Mouse (Mus musculus): ENCODE results near the gene Wif1. TPM values are rescaled to one million over a fixed set of nuclear protein-coding genes. Genes with fewer than 3 reads are reported as not detected.

The Wif1 gene
- polyA plus RNA-seq, 1 experiment from 2014 or later = 4.1 TPM

DNA sequence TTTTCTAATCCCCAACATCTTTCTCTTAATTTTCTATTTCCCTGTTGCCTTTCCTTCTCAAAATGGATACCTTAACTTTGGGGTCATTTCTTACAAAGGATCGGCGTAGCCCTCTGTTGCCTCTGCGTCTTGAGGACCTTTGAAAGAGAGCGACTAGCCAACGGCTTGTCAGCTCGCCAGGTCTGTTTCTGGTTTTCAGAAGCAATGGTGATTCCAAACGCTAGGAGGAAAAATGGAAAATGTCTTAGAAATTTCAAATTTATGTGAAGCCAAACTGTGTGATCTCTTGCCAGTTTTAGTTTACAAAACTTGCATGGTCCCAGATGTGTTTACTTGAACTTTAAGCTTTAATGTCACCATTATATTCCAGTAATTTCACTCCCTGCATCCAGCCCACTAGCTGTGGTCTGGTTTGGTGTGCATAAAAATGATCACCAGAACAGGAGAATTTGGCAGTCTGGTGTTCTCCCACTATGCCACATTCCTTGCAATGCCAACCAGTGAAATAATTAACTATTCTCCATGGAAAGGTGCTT lies 33.7 kb downstream of the Wif1 start:
- Histone ChIP-seq H3K9ac (replicated peaks) (no peak overlapping the region), H3K27ac (ENCODE audit: low read depth) (no peak overlapping the region), H3K27me3 (ENCODE audit: insufficient read depth, low read length) (no peaks in the 10 kb centered on the region), H3K4me1 (ENCODE audit: insufficient read depth) (no peaks in the 10 kb centered on the region), H3K4me2 (ENCODE audit: low read depth, low read length) (no peak overlapping the region), H3K9me3 (ENCODE audit: low read length) (no peaks in the 10 kb centered on the region), H3K4me3 (ENCODE audit: low read depth, low read length) (no peak overlapping the region), H3K36me3 (replicated peaks; ENCODE audit: insufficient read depth, low read length) (no peaks in the 10 kb centered on the region)
- no peak for TF ChIP-seq EP300 (IDR thresholded peaks at IDR 0.05; ENCODE audit: low read depth)
- no peak for TF ChIP-seq CTCF (IDR thresholded peaks at IDR 0.05; ENCODE audit: low read depth)
- ATAC-seq (no peak), DNase-seq (no peak)
- 82% methylated on average over 7 of the region's 7 CpGs for WGBS (ENCODE audit: insufficient replicate concordance)

DNA sequence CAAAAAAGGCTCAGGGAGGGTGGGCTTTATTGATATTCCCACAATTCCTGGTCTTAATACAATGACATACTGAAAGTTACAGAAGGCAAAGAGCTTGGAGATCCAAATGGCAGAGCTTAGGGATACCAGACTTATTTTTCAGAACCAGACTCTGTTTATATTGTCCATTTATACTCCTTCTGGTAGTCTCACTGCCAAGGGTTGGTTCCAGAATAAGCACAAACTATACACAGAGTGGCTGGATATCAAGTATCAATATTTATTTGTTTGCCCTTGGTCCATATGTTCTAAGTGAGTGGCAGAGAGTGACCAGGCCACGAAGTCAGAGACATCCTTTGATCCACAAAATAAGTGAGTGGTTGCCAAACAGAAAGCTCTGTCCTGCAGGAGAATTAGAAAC lies 34.2 kb downstream of the Wif1 start:
- Histone ChIP-seq H3K4me3 (ENCODE audit: low read depth, low read length) (no peak overlapping the region), H3K27ac (ENCODE audit: low read depth) (no peak overlapping the region), H3K4me2 (ENCODE audit: low read depth, low read length) (no peak overlapping the region), H3K9ac (replicated peaks) (no peak overlapping the region), H3K27me3 (ENCODE audit: insufficient read depth, low read length) (no peaks in the 10 kb centered on the region), H3K36me3 (replicated peaks; ENCODE audit: insufficient read depth, low read length) (no peaks in the 10 kb centered on the region), H3K4me1 (ENCODE audit: insufficient read depth) (no peaks in the 10 kb centered on the region), H3K9me3 (ENCODE audit: low read length) (no peaks in the 10 kb centered on the region)
- WGBS (ENCODE audit: insufficient replicate concordance) = 46% methylated on average over 1 of the region's 1 CpGs
- TF ChIP-seq EP300 (IDR thresholded peaks at IDR 0.05; ENCODE audit: low read depth) (no peak), CTCF (IDR thresholded peaks at IDR 0.05; ENCODE audit: low read depth) (no peak)
- DNase-seq (no peak), ATAC-seq (no peak)

- 60% methylated on average over 7 of the region's 7 CpGs for WGBS (ENCODE audit: insufficient replicate concordance)
Observed at GRCm38 (mm10) chr10:121070742-121071141, 37.0 kb downstream of the Wif1 start.

GRCm38 (mm10) chr10:121080500-121080899 lies 46.7 kb downstream of the Wif1 start:
- ATAC-seq (no peak), DNase-seq (no peak)
- no peaks in the 10 kb centered on the region for H3K36me3 ChIP-seq (replicated peaks; ENCODE audit: insufficient read depth, low read length)
- no peak overlapping the region for H3K27ac ChIP-seq (ENCODE audit: low read depth)
- H3K4me3 ChIP-seq (ENCODE audit: low read depth, low read length) = no peak overlapping the region
- no peaks in the 10 kb centered on the region for H3K27me3 ChIP-seq (ENCODE audit: insufficient read depth, low read length)
- 0 out of 2 replicates have a peak, but pooled peaks cover 3% of the 10 kb centered on the region for H3K9me3 ChIP-seq (ENCODE audit: low read length)
- WGBS (ENCODE audit: insufficient replicate concordance) = 76% methylated on average over 9 of the region's 9 CpGs
- no peaks in the 10 kb centered on the region for H3K4me1 ChIP-seq (ENCODE audit: insufficient read depth)
- no peak overlapping the region for H3K4me2 ChIP-seq (ENCODE audit: low read depth, low read length)
- no peak overlapping the region for H3K9ac ChIP-seq (replicated peaks)
- TF ChIP-seq EP300 (IDR thresholded peaks at IDR 0.05; ENCODE audit: low read depth) = no peak
- TF ChIP-seq CTCF (IDR thresholded peaks at IDR 0.05; ENCODE audit: low read depth) = no peak

More at GRCm38 (mm10) chr10:121070742-121071141, 37.0 kb downstream of the Wif1 start:
- Histone ChIP-seq H3K36me3 (replicated peaks; ENCODE audit: insufficient read depth, low read length) (no peaks in the 10 kb centered on the region), H3K9me3 (ENCODE audit: low read length) (no peaks in the 10 kb centered on the region), H3K27me3 (ENCODE audit: insufficient read depth, low read length) (no peaks in the 10 kb centered on the region), H3K4me1 (ENCODE audit: insufficient read depth) (no peaks in the 10 kb centered on the region), H3K9ac (replicated peaks) (no peak overlapping the region), H3K27ac (ENCODE audit: low read depth) (no peak overlapping the region), H3K4me3 (ENCODE audit: low read depth, low read length) (no peak overlapping the region), H3K4me2 (ENCODE audit: low read depth, low read length) (no peak overlapping the region)
- TF ChIP-seq EP300 (IDR thresholded peaks at IDR 0.05; ENCODE audit: low read depth) = no peak
- TF ChIP-seq CTCF (IDR thresholded peaks at IDR 0.05; ENCODE audit: low read depth) = peak; percentile 39
- ATAC-seq (no peak), DNase-seq (no peak)

DNA sequence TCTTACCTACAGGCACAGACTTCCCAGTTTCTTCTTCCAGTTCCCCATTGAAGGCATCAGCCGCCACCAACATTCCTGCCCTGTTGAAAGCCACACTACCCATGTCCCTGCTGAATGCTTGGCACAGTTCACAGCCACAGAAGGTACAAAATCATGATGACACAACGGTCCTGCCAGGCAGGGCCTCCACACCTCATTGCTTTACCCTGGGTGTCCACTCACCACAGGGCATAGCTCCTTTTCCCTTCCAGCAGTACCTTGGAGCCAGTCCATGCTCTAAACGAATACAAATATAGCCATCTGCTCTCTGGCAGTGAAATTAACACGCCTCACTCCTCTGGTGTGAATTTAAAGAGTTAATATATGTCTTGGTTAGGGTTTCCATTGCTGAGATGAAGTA lies 49.1 kb downstream of the Wif1 start:
- Histone ChIP-seq H3K4me2 (ENCODE audit: low read depth, low read length) (no peak overlapping the region), H3K4me1 (ENCODE audit: insufficient read depth) (no peaks in the 10 kb centered on the region), H3K9ac (replicated peaks) (no peak overlapping the region), H3K27me3 (ENCODE audit: insufficient read depth, low read length) (no peaks in the 10 kb centered on the region), H3K9me3 (ENCODE audit: low read length) (0 out of 2 replicates have a peak, but pooled peaks cover 3% of the 10 kb centered on the region), H3K36me3 (replicated peaks; ENCODE audit: insufficient read depth, low read length) (no peaks in the 10 kb centered on the region), H3K27ac (ENCODE audit: low read depth) (no peak overlapping the region), H3K4me3 (ENCODE audit: low read depth, low read length) (no peak overlapping the region)
- 77% methylated on average over 4 of the region's 4 CpGs for WGBS (ENCODE audit: insufficient replicate concordance)
- TF ChIP-seq EP300 (IDR thresholded peaks at IDR 0.05; ENCODE audit: low read depth) = no peak
- ATAC-seq (no peak), DNase-seq (no peak)

DNA sequence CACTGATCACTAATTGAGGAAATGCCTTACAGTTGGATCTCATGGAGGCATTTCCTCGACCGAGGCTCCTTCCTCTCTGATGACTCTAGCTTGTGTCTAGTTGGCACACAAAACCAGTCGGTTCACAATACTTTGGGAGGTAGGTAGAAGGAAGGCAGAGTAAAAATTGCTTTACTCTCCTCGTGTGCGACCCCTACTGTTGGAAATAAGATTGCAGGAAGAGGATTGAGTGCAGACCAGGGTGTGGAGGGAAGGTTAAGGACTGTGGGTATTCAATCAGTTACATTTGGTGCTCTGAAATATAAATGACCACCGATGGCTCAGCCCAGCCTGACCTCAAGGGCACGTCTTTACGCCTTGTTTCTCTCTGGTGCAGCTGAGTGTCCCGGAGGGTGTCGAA lies 49.8 kb downstream of the Wif1 start:
- no peak for DNase-seq
- H3K4me2 ChIP-seq (ENCODE audit: low read depth, low read length) = no peak overlapping the region
- H3K9me3 ChIP-seq (ENCODE audit: low read length) = 0 out of 2 replicates have a peak, but pooled peaks cover 3% of the 10 kb centered on the region
- H3K36me3 ChIP-seq (replicated peaks; ENCODE audit: insufficient read depth, low read length) = no peaks in the 10 kb centered on the region
- ATAC-seq = no peak
- H3K4me3 ChIP-seq (ENCODE audit: low read depth, low read length) = no peak overlapping the region
- no peak overlapping the region for H3K9ac ChIP-seq (replicated peaks)
- 0 out of 2 replicates have a peak, but pooled peaks cover under 1% of the 10 kb centered on the region for H3K4me1 ChIP-seq (ENCODE audit: insufficient read depth)
- no peaks in the 10 kb centered on the region for H3K27me3 ChIP-seq (ENCODE audit: insufficient read depth, low read length)
- TF ChIP-seq CTCF (IDR thresholded peaks at IDR 0.05; ENCODE audit: low read depth) (peak; percentile 50), EP300 (IDR thresholded peaks at IDR 0.05; ENCODE audit: low read depth) (no peak)
- H3K27ac ChIP-seq (ENCODE audit: low read depth) = no peak overlapping the region
- WGBS (ENCODE audit: insufficient replicate concordance) = 58% methylated on average over 10 of the region's 10 CpGs
